Mouse (Mus musculus) G1E (cell line): ENCODE results near the gene Gm3448.

Experiments
- CTCF ChIP-seq: IDR thresholded peaks from 2 replicates; pipeline ENCODE4 v1.5.1; 2012; ENCODE audit warnings: low read depth, low read length, inconsistent platforms, mixed read lengths
- GATA1 ChIP-seq: IDR thresholded peaks from 2 replicates; pipeline ENCODE4 v1.6.1; 2012; ENCODE audit warnings: borderline replicate concordance, low read length, inconsistent platforms, mixed read lengths
- POLR2AphosphoS5 ChIP-seq: IDR thresholded peaks from 2 replicates; pipeline ENCODE4 v1.6.1; 2012; ENCODE audit warnings: low read depth, low read length, inconsistent platforms; ENCODE audit not compliant: insufficient replicate concordance

- TF ChIP-seq CTCF = no peak
- no peak for TF ChIP-seq GATA1
- no peak for TF ChIP-seq POLR2AphosphoS5
These were observed 27.8 kb upstream of the Gm3448 start for GRCm38 (mm10) chr17:15069124-15069523.
